Mouse (Mus musculus) olfactory bulb, adult 2 months (tissue): ENCODE results near the gene Foxk1.

ENCODE experiments used
- CTCF ChIP-seq: fragments of 200-500 bp; IDR thresholded peaks from 2 replicates; pipeline ENCODE4 v1.5.1; 2012; ENCODE audit warnings: low read depth, mild to moderate bottlenecking, low read length, moderate library complexity; ENCODE audit not compliant: insufficient read depth
- POLR2A ChIP-seq: fragments of 200-500 bp; IDR thresholded peaks from 2 replicates; pipeline ENCODE4 v1.6.1; 2012; ENCODE audit warnings: mild to moderate bottlenecking, low read depth, low read length, moderate library complexity; ENCODE audit not compliant: insufficient read depth

- no peak for TF ChIP-seq CTCF
- no peak for TF ChIP-seq POLR2A
Measured at GRCm38 (mm10) chr5:142448623-142449022, 47.3 kb downstream of the Foxk1 start.
